Mouse (Mus musculus) embryonic fibroblast, embryonic 13.5 days (primary cell): ENCODE data around the gene Gcfc2.

Source experiments
- CTCF ChIP-seq: IDR thresholded peaks from 2 replicates; pipeline ENCODE4 v1.5.1; 2011; ENCODE audit warnings: mild to moderate bottlenecking, control low read depth, low read length, moderate library complexity, borderline replicate concordance; ENCODE audit not compliant: insufficient read depth
- POLR2A ChIP-seq: IDR thresholded peaks from 2 replicates; pipeline ENCODE4 v1.6.1; 2011; ENCODE audit warnings: low read depth, mild to moderate bottlenecking, control low read depth, low read length, moderate library complexity

DNA sequence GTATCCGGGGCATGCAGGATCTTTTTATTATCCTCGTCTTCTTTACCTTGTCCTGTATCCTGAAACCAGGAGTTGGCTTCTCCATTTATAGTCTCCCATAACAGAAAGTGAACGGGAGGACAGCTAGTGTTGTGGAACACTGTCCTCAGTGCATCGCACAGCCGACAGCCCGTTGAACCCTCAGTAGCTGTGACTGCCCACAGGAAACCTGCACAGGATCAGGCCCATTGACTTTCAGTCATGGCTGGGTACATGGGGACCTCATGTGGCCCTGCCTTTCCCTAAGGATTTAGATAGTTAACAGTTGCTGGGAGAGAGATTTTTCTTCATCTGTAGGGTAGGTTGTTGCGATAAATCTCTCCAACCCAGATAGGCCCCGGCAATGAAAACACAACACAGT lies 49.1 kb downstream of the Gcfc2 start:
- TF ChIP-seq CTCF (no peak), POLR2A (no peak)
